Mouse (Mus musculus) liver, postnatal 0 days (tissue): ENCODE results near the gene Vsig10.

Experiments used
- CTCF ChIP-seq: sonication (generic); IDR thresholded peaks from 2 replicates; pipeline ENCODE4 v1.5.1; 2016; ENCODE audit warnings: antibody characterized with exemption, low read depth
- EP300 ChIP-seq: IDR thresholded peaks from 2 replicates; pipeline ENCODE4 v1.6.1; 2016; ENCODE audit warnings: antibody characterized with exemption, low read depth, mild to moderate bottlenecking

DNA sequence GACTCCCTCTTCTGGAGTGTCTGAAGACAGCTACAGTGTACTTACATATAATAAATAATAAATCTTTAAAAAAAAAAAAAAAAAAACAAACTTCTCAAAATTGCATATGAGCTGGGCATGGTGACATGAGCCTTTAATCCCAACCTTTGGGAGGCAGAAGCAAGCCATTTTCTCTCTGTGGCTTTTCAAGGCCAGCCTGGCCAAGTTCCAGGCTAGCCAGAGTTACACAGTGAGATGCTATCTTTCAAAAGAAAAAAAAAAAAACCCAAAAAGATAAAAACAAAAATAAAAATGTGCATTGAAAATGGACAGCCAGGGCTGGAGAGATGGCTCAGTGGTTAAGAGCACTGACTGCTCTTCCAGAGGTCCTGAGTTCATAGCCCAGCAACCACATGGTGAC, 29.2 kb upstream of the Vsig10 start:
- TF ChIP-seq CTCF (no peak), EP300 (no peak)
